Mouse (Mus musculus): ENCODE measurements around the gene Csrnp2.

The Csrnp2 gene

GRCm38 (mm10) chr15:100473926-100474503 is 21.3 kb downstream of the Csrnp2 start:
- DNase-seq (ENCODE audit: low read depth) = no peak

GRCm38 (mm10) chr15:100470037-100470436 is 25.3 kb downstream of the Csrnp2 start:
- no peak for DNase-seq (ENCODE audit: low read depth)

DNA sequence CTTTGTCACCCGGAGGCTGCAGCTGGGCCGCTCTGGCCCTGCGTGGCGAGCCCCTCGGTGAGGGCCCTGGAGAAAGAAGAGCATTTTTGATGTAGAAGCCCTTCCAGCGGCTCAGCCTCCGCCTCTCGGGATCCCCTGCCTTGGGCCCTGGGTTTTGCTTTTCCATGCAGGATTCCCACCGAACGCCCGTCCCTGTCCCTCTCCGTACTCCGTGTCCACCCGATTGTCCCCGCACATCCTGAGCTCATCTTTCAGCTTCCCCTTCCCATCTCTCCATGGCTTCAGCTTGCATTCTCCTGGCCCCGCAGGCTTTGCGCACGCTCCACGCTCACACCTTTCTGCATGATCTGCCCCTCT is 26.1 kb downstream of the Csrnp2 start:
- DNase-seq (ENCODE audit: low read depth) = no peak

DNA sequence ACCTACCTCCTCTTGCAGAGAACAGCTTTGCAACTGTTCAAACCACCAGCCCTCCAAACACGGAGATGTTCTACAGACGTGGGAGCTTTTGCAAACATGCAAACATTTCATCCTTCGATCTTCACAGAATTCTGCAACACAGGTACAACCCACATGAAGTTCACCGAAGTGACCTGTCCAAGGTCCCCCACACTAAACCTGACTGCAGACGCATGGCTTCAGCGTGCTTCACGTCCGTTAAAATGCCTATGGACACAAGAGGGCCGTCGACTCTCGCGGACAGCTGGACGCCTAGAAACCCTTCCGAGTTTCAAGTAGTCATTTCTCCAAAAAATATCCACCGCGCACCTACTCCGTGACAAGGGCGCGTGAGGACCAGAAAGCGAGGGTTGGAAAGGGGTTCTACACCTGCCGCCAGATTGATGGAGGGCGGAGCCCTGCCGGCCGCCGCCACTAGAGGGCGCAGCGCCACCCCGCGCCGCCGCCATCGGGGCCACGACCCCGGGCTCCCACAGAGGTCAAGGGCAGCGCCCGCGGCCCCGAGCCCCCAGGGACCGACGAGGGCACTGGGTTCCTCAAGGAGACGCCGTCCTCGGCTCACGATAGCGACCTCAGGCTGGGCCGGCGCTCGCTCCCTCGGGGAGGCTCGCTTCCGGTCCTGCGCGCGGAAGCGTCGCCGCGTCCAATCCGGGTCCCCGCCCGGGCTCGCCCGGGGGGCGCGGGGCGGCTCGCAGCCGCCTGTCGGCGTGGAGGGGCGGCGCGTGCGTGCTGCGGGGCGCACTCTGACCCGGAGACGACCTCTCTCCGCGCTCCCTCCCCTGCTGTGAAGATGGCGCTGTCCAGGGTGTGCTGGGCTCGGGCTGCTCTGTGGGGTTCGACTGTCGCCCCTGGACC is 26.7 kb downstream of the Csrnp2 start, which contains the start of gene Letmd1:
Gene Letmd1 (plus strand): TSS at position 729 of the 894 bp plus-strand sequence.
- DNase-seq (ENCODE audit: low read depth) = peak; percentile 79

DNA sequence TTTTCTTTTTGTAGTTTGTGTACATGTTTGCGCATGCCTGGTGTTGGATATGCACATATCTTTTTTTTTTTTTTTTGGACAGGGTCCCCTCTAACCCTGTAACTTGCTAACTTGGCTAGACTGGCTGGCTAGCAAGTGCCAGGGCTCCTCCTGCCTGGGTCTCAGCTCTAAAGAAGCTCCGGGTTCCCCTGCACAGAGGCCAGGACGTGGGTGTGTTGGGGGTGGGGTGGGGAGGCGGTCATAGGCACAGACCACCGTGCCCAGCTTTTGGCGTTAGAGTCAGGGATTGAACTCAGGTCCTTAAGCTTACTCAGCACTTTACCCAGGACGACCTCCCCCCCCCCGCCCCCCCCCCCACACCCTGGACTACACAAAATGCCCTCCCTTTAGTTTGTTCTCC is 27.6 kb downstream of the Csrnp2 start:
- no peak for DNase-seq (ENCODE audit: low read depth)

- DNase-seq (ENCODE audit: low read depth) = peak; percentile 29
These were observed 29.9 kb downstream of the Csrnp2 start for GRCm38 (mm10) chr15:100465432-100465831.

DNA sequence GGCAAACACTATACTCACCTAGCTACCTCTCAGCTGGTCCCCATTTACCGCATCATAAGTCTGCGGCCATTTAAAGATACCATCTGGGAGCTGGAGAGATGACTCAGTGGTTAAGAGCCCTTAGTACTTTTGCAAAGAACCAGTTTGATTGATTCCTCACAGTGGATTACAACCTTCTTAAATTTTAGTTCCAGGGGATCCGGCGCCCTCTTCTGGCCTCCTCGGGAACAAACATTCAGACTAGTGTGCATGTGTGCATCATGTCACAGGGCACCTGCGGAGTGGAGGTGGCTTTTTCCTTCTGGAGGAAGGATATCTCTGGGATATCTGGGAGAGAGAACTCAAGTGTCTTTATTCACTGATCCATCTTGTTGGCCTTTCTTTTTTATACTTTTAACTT is 31.6 kb downstream of the Csrnp2 start:
- peak; percentile 84 for DNase-seq (ENCODE audit: low read depth)

GRCm38 (mm10) chr15:100462086-100462485 is 33.2 kb downstream of the Csrnp2 start:
- no peak for DNase-seq (ENCODE audit: low read depth)

DNA sequence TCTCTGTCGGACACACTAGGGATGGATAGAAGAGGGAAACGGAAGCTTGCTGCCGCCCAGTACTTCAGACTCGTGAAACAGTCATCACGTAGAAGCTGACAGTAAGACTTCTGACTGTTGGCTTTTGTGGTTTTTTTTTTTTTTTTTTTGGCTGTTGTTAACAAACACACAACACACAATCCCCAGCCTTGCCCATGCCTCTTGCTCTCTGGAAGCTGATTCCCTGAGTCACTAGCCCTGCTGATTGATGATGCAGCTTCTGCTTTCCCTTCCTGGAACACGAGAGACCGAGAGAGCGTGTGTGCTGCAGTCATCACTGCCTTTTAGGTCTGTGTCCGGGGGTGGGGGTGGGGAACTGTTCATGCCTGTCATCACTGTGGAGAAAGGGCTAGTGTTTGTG is 33.6 kb downstream of the Csrnp2 start:
- peak; percentile 65 for DNase-seq (ENCODE audit: low read depth)

DNA sequence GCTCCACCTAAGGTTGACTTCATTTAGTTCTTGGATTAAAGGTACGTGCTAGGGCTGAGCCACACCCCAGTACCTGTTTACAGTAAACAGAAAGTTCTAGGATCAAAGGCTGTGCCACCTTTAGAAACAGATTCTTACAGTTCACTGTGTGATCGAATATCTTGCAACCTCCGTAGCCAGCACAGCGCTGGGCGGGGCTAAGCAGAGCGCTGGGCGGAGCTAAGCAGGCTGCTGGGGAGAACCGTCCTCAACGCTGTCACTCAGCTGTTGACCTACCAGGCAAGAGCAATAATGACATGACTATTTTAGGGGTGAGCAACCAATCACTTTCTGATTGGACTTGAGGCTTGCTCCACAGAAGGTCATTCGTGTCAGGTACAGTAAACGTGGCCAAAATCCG is 34.3 kb downstream of the Csrnp2 start:
- peak; percentile 83 for DNase-seq (ENCODE audit: low read depth)

DNA sequence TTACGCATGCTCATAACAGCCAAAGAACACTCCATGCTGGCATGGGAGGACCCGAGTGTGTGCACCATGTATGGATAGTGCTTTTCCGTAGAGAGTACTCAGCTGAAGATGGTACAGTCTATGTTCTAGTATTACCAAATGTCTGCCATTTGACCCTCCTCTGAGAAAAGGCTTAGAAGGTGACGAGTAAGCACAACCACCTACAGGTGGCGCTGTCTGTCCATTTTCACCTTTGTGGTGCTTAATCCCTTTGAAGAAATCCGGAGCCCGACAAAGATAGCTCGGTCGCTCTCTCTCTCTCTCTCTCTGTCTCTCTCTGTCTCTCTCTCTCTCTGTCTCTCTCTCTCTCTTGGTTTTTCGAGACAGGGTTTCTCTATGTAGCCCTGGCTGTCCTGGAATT is 37.2 kb downstream of the Csrnp2 start:
- DNase-seq (ENCODE audit: low read depth) = peak; percentile 92

GRCm38 (mm10) chr15:100457340-100457739 is 37.9 kb downstream of the Csrnp2 start:
- DNase-seq (ENCODE audit: low read depth) = peak; percentile 89

DNA sequence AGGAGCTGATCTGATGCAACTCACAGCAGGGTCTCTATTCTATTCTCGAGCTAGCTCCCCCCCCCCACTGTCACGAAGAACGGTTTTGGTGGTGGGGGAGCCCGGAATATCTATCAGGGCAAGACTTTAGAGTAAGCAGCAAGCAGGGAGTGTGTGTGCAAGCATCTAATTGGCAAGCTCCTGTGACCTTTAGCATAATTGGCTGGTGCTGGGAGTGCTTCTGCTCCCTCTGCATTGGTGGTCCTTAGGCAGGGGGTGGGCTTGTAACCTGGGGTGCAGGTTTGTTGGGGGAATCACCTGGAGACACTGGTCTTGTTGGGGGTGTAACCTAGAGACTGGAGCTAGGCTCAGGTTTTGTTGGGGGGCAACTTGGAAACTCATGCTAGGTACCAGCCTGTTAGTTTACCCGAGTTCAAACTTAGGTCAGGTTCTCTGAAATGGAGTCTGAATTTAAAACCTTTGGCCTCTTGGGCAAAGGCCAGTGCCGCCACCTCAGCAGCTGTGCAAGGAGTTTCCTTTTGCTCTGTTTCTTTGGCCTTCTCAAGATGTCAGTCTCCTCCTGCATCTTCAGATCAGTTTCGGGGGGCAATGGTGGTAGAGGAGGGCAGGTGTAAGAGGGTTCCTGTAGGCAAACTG is 38.8 kb downstream of the Csrnp2 start:
- DNase-seq (ENCODE audit: low read depth) = no peak

DNA sequence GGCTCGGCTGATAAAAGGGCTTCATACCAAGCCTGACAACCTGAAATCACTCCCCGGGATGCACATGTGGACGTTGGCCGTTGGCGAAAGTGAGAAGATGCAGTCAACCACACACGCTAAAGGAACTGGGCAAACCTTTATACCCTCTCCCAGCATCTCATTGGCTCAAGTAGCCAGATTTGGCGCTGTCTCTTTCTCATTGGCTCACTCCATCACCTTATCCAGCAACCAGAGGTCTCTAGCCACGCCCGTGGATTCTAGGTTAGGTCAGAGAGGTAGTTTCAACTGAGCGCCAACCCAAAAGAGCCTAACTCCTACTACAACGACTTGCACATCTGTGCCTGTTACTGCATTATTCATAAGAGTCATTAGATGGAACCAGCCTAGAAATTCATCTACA is 42.8 kb downstream of the Csrnp2 start:
- DNase-seq (ENCODE audit: low read depth) = no peak

- DNase-seq (ENCODE audit: low read depth) = no peak
These were observed 44.0 kb downstream of the Csrnp2 start for GRCm38 (mm10) chr15:100451245-100451644.

GRCm38 (mm10) chr15:100449495-100449894 is 45.8 kb downstream of the Csrnp2 start:
- DNase-seq (ENCODE audit: low read depth) = no peak

DNA sequence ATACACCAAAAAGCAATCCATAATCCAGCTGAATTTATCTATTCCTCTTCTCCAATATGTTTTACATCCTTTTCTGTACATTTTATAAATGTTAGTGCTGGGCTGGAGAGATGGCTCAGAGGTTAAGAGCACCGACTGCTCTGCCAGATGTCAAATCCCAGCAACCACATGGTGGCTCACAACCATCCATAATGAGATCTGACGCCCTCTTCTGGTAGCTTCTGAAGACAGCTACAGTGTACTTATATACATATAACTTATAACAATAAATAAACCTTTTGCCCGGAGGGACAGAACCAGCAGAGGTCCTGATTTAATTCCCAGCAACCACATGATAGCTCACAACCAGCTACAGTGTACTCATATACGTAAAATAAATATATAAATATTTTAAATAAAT is 46.7 kb downstream of the Csrnp2 start:
- DNase-seq (ENCODE audit: low read depth) = peak; percentile 26

GRCm38 (mm10) chr15:100446887-100447286 is 48.4 kb downstream of the Csrnp2 start:
- peak; percentile 82 for DNase-seq (ENCODE audit: low read depth)

DNA sequence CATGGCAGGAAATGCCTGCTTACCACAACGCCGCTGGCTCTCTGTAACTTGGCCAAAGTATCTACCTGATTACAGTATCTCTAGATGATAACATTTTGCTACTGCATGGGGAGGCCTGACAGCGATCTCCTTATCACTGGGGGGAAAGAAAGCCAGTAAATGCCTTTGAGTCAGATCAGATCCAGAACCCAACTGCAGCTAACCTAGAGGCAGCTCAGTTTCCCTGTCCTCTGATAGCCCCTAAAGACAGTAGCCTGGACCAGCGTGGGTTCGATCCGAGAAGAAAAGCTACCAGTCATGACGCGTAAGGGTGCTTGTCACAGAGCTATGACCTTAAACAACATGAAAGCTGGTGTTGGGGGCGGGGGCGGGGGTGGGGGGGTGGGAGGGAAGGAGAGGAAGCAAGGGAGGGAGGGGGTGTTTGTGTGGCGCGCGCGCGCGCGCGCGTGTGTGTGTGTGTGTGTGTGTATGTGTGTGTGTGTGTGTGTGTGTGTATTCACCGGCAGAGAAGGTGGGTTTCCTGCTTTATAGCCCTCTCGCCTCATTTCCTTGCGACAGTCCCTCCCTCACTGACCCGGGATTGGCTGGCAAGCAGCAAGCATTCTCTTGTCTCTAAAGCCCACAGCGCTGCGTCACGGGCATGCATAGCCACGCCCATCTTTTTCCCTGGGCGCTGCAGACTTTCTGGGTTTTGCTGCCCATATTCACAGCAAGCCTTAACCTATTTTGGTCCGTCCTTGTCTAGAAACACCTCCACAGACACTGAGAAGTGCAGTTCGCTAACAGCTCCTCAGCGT is 52.0 kb downstream of the Csrnp2 start:
- peak; percentile 96 for DNase-seq (ENCODE audit: low read depth)

DNA sequence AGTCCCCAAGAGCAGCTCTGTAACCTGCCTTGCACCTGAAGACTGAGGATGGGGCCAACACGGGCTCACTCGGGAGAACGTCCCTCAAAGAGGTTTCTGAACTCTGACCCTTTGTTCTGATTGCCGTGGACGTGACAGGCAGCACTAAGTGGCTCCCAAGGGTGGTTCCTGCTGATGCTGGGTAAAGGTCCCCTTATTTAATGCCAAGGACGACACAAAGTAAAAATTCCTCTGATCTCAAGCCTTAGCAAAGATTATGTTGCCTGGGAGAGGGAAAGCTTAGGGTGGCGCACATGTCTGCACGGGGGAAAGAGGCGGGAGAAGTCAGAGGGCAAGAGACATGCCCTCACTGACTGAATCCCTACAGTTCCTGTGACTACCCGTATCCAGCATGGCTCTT is 58.8 kb downstream of the Csrnp2 start:
- no peak for DNase-seq (ENCODE audit: low read depth)

GRCm38 (mm10) chr15:100436112-100436511 is 59.2 kb downstream of the Csrnp2 start:
- DNase-seq (ENCODE audit: low read depth) = peak; percentile 54

- DNase-seq (ENCODE audit: low read depth) = no peak
These were observed 62.1 kb downstream of the Csrnp2 start for GRCm38 (mm10) chr15:100433234-100433633.
